Mouse (Mus musculus): ENCODE measurements around the gene Casp2.

The Casp2 gene

DNA sequence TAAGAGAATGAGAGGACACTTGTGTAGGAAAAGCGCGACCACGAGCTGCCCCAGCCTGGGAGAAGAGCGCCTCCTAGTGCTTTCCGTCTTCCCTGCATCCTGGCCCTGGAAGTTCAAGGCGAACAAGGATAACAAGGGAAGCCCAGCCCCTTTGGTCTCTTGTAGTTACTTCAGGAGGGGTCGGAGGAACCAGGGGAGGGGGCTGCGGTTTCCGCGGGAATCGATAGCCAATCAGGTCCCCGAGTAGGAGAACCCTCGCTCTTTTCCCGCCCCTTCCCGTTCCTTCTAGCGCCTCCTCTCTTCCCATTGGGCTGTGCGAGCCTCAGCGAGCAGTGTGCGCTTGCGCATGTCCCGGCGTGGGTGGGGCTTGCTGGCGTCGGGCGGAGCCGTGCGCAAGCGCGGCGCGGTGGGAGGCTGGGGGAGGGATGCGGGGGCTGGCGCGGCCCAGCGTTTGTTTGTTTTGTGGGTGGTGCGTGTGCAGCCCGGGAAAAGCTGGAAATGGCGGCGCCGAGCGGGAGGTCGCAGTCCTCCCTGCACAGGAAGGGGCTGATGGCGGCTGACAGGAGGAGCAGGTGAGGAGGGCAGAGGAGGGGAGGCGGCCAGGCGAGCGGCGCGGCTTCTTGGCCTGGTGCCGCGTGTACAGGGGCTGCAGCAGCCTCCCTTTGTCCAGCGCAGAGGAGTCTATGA is at the start of gene Casp2:
Casp2 (plus strand) TSS at position 360 of the 687 bp plus-strand sequence.
- DNase-seq: peak; percentile 99

DNA sequence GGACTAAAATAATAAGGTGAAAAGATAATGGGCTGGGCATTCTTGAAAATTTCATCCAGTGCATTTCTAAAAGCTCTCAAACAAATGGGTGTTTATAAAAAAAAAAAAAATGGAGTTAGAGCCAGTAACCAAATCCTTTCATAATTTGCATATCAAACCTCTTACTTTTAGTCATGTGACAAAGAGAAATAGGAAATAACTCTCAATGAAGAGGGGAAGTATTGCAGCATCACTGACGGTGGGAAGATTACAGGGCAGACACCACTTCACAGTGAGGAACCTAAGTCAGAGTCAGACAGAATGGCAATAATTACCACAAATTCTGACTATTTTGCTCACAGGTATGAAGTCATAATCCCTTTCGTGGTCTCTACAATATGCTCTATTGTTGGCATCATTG is 49.8 kb upstream of the Casp2 start, which contains the start of gene Tas2r144:
Tas2r144 (plus strand) TSS at position 301 of the 400 bp plus-strand sequence.
- no peak for DNase-seq

DNA sequence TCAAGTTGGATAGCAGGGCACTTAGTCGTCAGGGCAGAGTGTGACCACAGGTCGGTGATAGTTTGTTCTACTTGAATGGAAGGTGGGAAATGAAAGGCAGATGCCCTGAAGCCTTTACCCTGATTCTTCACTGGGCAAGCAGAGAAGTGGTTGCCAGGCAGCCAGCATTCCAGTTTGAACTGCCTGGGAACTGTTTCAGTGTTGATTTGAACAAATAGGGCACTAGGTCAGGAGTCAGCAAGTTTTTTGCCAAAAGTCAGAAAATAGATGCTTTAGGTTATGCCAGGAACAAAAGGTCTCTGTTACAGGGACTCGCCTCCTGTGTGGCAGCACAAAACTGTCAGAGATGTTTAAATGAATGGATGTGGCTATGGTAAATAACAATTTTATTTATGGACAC is 42.5 kb upstream of the Casp2 start:
- DNase-seq: peak; percentile 29 to 59

DNA sequence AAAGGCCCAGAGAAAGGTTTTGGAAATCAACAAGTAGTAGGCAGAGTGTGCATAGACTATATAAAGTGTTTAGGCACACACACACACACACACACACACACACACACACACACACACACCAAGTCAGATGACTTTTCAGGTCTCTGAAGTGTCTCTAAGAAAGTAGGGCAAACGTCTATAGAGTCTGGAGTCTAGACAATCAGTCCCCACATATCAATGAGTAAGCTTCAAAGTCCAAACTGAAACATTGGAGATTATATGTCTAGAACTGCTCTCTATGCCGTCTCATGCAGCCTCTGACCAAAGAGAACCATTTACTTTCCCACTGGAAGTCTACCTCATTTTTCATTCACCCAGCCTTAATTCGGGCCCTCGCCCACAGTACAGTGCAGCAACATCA is 39.7 kb upstream of the Casp2 start:
- no peak for DNase-seq

DNA sequence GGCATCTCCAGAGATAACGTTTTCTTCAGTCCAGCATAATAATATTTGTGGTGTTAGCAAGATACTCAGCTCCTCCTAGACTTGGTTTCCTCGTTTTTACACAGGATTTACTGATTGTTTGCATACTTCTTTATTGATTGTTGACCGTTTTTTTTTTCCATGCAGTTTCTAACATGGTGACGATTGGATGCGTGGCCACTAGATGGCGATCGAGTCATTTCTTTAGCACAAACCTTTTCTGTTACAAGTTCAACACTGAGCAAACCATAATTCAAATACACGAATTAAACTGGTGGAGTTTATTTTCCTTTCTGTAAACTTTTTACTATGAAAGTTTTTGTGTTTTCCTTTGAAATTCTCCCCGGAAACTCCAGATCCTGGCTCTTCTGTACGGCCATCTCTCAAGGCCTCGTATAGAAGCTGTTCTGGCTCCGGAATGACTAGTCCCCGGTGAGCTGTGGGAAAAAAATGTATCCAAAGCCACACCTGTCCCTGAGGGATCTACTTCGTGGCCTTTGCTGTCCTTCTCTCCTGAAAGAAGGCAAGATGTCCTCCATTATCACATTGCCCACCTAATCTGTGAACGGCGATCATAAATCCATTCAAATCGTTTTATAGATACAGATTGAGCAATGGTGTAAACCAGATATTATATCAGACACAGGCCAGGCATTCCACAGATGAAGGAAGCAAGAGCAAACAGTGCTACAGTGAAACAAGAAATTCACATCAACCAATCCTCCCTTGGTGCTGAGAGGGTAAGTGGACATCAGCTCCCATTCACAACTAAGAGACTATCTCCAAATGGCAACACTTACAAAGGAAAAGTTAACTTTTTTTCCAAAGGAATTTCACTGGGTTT is 37.3 kb upstream of the Casp2 start:
- peak; percentile 67 to 88 for DNase-seq

DNA sequence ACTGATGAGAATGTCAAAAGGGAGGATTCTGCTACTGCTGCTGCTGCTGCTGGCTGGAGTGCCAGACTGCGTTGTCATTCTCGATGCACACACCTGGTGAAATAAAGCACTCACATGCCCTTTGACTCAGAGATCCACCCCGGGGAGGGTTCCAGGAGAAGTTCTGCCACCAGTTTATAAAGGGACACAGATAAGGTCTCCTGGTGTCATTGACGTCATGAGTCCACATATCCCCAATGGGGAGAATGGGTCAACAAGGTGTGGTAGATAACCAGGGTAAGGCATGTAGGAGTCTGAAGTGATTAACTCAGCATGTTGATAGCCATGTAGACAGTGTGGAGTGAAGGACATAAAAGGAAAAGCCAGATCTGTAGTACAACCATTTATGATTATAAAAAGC is 35.2 kb upstream of the Casp2 start:
- no peak for DNase-seq

DNA sequence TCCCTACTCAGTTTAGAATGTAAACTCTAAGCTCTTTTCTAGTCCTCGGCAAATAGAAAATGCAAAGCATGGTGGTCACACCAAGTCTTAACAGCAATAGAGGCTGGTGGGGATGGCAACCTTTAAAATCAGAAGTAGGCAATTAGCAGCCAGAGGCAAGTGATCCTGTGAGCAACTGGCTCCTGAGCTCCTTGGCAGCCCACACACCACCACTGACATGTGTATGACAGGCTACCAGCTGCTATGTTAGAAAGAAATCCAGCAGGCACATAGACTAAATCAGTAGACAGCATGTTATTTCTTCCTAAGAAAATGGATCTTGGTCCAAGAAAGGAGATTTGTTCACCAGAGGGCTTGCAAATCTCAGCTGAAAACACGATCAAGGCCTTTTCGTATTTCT is 33.6 kb upstream of the Casp2 start:
- no peak for DNase-seq

DNA sequence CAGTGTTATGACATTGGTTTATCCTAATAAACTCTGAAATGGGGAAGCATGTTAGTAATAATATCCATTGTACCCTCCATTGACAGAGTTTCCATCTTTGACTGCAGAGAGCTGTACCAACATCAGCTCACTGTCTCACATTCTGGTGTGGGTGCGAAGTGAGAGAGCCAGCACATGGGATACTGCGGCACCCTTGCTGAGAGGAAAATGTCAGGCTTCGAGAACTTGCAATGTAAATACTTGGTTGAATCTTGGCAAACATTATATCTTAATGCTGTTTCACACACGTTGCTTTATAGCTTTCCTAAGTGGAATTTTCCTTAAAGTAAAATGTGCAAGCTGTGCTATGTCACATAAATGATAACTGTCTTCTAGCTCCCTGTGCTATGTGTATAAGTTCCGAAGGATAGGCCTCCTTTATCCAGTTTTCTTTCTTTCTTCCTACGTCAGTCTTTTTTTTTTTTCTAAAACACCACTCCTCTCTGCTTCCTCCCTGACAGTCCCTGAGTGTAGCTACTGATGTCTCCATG is 27.4 kb upstream of the Casp2 start:
- DNase-seq: no peak

DNA sequence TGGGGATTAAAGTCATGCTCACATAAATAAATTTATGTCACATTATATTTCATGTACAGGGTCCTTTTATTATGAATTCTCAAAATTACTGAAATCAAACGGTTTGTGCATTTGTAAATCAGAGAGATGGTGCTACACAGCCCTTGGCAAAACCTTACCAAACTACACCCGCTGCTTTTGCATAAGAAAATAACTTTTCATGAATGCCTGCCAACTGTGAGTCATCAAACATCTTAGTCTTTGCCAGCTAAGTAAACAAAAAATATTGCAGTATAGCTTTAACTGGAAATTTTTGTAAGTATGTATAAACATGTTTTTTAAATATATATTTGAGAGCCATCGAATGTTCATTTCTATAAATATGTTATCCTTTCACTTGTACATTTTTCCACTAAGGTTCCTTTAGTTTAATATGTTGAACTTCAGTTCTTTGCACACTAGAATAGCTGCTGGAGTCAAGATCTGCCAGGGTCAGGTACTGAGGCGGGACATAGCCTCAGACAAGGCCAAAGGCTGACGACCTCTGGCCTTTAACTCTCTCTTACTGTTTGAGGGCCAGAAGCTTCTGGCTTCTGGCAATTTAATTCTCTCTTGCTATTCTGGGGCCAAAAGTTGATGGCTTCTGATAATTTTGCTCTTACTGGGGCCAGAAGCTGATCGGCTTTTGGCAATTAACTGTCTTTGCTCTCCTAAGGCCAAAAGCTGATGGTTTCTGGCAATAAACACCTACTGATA is 23.3 kb upstream of the Casp2 start:
- peak; percentile 21 to 33 for DNase-seq

DNA sequence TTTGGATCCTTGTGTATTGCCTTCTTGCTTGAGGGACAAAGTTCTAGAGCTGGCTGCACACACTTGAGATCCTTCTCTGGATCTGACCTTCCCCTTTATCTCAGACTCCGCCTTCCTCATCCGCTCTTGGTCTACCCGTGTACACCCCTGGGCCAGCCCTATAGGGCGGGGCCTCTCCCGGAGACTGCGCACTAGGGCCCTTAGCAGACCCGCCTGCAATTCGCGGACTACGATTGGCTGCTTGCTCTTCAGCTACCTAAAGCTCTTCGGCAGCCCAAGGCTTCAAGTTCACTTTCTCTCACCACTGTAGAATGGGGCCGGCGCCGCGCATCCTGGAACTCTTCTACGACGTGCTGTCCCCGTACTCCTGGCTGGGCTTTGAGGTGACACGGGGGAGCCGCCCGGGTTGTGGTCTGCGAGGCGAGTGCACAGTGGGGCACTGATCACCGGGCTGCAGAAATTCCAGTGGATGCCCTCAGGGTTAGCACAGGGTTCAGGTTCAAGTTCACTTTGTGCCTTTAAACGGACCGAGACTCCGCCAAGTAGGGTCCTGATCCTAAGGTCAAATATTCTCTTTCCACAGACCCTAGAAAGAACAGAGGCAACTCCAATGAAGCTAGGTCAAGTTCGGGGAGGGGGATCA is 19.0 kb upstream of the Casp2 start, which contains the start of gene Gstk1:
Gstk1 (plus strand) TSS at position 225 of the 643 bp plus-strand sequence.
- DNase-seq: peak; percentile 92 to 94

DNA sequence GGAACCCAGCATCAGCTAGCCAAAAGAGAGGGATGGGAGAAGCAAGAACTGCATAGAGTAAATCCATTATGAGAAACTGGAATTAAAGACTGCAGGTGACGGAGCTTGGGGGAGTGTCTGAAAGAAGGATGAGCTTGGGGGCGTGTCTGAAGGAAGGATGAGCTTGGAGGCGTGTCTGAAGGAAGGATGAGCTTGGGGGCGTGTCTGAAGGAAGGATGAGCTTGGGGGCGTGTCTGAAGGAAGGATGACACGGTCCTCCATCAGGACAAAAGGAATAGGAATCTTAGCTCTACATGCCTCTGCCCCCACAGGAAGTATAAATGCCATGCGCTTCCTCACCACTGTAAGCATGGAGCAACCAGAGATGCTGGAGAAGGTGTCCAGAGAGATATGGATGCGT is 17.6 kb upstream of the Casp2 start:
- peak; percentile 54 to 67 for DNase-seq

DNA sequence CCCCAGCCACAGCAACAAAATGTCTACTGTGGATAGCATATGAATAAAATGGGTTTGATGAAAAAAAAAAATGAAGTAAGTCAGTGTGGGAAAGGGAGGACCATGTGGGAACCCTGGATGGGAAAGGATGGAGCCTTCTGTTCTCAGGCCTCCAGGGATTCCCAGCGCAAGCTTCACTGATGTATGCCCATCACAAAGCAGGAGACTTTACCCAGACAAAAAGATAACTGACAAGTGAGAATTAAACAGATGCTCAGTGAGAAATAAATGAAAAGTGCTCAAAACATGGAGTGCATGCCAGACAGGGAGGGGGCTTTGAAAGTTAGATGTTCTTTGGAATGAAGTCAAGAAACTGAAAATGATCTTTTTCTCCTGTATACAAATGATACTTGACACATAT is 16.8 kb upstream of the Casp2 start:
- no peak for DNase-seq

DNA sequence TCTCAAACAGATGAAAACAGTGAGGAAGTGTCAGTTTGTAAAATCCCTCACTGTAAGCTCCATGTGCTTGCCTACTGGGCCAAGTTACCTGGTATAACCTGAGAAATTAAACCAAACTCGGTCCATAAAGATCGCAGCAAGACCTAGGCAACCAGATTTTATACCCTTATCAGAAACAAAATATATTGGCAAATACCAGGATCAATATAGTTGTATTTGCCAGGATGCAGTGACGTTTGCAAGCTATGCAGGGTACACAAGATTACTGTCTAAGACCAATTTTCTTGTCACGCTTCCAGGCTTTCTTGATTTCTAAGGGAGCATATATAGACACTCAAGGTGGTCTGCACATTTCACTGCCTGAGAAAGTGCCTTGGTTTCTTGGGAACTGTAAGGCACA is 13.0 kb upstream of the Casp2 start:
- DNase-seq: no peak

DNA sequence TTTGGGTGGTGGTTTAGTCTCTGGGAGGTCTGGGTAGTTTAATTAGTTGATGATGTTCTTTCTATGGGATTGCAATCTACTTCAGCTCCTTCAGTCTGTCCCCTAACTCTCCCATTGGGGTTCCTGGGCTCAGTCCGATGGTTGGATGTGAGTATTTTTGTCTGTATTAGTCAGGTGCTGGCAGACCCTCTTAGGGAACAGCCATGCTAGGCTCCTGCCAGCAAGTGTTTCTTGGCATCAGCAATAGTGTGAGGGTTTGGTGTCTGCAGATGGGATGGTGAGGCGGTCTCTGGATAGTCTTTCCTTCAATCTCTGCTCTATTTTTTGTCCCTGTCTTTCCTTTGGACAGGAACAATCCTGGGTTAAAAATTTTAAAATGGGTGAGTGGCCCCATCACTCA is 11.7 kb upstream of the Casp2 start:
- DNase-seq: no peak

DNA sequence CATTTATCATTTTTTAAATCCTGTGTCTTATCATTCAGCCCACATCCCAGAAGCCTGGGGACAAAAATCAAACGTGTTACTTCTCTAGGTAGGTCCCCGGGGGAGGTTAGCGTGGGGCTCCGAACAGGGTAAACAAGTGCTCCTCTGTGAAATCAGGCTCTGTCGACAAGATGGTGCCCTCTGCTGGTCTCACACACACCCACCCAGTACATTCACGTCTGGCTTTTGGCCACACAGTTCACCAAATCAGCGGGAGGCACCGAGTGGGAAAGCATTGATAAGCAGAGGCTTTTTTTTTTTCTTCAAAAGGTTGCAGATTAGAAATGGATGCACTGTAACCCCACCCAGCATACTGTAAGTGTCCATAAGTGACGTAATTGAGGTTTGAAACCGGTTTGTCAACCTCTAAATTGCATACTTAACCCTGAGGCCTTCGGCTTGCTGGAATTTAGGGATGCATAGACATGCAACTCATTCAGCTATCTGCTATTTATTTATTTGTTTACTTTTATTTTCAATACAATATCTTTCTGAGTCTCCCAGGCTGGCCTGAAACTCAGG is 7.4 kb upstream of the Casp2 start:
- peak; percentile 78 to 86 for DNase-seq

DNA sequence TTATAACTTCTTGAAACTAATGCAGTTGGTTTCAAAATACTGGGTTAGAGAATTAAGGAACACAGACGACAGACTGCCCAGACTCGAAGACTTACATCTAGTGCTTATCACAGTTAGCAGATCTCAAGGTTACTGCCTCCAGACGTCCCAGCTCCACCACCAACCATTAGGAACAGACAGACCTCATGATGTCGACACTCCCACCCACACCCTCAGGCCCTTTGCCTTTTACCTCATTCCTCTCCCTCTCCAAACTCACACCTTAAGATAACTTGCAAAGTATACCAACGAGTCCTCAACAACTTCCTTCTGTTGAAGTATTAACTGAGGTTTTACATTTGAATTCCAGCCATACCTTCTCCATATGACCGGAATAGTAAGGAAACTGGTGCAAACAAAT is 4.4 kb upstream of the Casp2 start:
- no peak for DNase-seq

DNA sequence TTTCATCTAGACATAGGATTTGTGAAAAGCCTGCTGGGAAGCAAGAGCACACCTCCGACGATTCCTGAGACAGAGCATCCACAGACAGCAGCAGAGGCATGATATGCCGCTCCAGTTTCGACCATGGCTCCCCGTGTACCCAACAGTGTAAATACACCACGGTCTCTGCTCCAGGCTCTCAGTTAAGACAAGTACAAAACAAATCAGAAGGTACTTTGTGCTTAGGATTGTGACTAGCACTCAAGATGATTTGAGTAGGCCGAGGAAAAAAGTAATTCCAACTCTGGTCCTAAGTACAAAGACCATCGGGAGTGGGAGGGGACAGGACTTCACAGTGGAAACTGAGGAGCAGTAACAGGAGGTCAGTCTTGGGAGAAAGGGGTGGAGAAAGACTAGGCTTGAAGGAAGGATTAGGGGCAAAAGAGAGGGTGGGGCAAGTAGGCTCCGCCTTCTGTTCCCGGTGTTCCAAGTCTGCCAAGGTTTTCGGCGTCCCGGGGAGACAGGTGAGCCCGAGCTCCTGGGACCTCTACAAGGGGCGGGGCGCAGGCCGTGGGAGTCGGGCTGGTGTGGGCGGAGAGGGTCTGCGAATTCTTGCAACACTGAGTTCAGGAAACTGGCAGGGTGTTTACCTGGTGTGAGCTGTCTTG is 3.1 kb upstream of the Casp2 start, which contains the start of gene Tmem139:
Tmem139 (plus strand) TSS at position 447 of the 647 bp plus-strand sequence.
- DNase-seq: peak; percentile 81 to 89

DNA sequence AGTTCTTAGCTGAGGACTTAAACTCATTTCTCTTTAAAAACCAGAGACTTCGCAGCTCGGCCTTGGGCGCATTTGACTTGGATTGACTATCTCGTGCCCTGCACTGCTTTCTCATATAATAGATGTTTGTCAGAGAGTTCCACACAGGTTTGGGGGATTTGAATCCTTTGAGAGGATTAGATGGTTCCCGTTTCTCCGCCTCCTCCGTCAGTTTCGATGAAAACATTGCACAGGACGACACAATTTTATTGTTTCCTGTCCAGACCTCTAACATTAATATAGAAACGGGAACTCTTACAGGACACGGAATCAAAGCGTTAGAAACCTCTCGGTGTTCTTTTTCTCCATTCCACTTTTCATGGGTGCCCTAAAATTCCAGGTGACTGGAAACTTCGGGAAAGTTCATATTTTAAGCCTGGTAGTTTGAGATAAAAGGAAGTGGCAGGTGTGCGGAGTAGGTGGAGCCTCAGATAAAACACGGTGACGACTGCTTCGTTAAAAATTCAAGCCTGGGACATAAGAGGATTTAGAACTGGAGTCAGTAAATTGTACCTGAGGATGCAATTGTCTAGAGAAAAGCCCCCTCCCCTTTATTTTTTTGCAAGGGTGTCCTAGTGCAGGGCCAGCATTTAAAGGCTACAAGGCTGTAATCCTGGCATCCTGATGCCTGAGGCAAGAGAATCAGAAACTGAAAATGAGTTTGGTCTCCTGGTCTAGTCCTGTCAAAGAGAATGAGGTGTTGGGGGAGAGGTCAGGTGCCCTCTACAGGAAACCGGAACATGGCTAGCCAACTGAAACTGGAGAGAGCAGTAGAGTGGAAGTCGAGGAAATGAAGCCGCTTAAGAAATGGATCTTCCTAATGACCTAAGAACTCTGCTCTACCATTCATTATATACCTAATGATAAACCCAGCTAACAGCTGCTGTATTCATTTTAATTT is 876 bp downstream of the Casp2 start:
- no peak for DNase-seq

DNA sequence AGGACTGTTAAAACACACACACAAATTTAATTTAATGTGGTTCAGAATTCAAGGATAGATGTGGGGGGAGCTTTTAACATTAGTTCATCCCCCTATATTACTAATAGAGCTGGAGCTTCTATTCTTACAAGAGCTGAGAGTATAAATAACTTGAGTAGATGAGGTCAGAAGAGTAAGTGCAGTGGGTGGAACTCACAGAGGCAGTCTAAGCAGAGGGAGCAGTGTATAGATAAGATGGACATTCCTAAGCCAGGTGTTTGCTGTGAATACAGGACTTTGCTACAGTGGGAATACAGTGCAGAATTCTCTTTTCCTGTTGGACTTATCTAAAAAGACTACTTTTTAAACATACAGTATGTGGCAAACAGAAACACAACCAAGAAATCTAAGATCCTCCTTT is 6.0 kb downstream of the Casp2 start:
- DNase-seq: no peak

DNA sequence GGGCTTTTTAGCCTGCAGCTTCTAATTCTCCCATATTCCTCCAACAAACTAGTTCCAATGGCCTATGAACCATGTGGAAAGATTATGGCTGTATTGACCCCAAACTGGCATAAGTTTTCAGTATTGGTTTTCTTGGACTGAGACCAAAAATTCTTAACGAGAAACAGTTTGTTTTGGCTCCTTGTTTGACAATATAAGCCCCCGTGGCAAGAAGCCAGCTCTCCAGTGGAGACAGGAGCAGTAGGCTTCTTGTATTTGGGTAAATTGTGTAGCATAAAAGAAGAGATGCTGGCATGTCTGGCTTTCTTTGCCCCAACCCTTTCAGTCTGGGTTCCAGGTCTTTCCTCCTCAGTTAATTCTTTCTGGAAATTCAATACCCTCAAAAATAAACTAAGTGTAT is 11.4 kb downstream of the Casp2 start:
- DNase-seq: peak; percentile 11 to 47
